Mouse (Mus musculus): ENCODE data around the gene Zfp664. TPM values are rescaled to one million over a fixed set of nuclear protein-coding genes. Genes with fewer than 3 reads are reported as not detected.

Zfp664 gene
- polyA plus RNA-seq (2014; fragmentation: Illumina TruSeq; extraction: RNeasy Lipid Tissue Mini Kit (QIAGEN cat#74804); ENCODE audit: low read depth, low replicate concordance) = 55.8 TPM

GRCm38 (mm10) chr5:124862013-124862866 lies at the start of gene Zfp664, which contains the start of gene Ccdc92:
Gene Zfp664, plus strand, starts transcription at chr5:124862691.
Gene Ccdc92, minus strand, starts transcription at chr5:124862424.

Other genes starting within 250 kb of the Zfp664 start
- gene Atp6v0a2, start 234.1 kb upstream of the Zfp664 start, polyA plus RNA-seq (2014; fragmentation: Illumina TruSeq; extraction: RNeasy Lipid Tissue Mini Kit (QIAGEN cat#74804); ENCODE audit: low read depth, low replicate concordance) = 9.3 TPM
- 7.5 TPM for gene Dnah10, start 137.6 kb upstream of the Zfp664 start, polyA plus RNA-seq (2014; fragmentation: Illumina TruSeq; extraction: RNeasy Lipid Tissue Mini Kit (QIAGEN cat#74804); ENCODE audit: low read depth, low replicate concordance)
- gene Ccdc92, start 267 bp upstream of the Zfp664 start, polyA plus RNA-seq (2014; fragmentation: Illumina TruSeq; extraction: RNeasy Lipid Tissue Mini Kit (QIAGEN cat#74804); ENCODE audit: low read depth, low replicate concordance) = 23.5 TPM
- gene Rflna, start 140.5 kb downstream of the Zfp664 start, polyA plus RNA-seq (2014; fragmentation: Illumina TruSeq; extraction: RNeasy Lipid Tissue Mini Kit (QIAGEN cat#74804); ENCODE audit: low read depth, low replicate concordance) = not detected